Comparison of ENCODE assay signal across 8 mouse cellular contexts in genomic region chr13:56159016-56159601, GRCm38 (mm10). TPM values are rescaled to one million over a fixed set of nuclear protein-coding genes. Genes with fewer than 3 reads are reported as not detected.
DNase-seq lines count a peak whose midpoint lies in the region; ATAC-seq lines count a peak whose summit lies in the region.
"Had no signal": no experiment of that assay in that cellular context is flagged by ENCODE, and none has a peak within 500 bp of the region (broad histone marks: within the 10 kb centered on the region; RNA-seq: fewer than 3 reads in every experiment).

No protein-coding gene starts in this region.

- H3K4me1 ChIP-seq in lung, embryonic 15.5 days, result peaks cover 24% of the 10 kb centered on the region
- peaks cover 7% of the 10 kb centered on the region for H3K4me1 ChIP-seq in embryonic facial prominence, embryonic 11.5 days (ENCODE audit: control insufficient read depth, insufficient read depth, low read length)
- peaks cover 91% of the 10 kb centered on the region for H3K4me1 ChIP-seq in limb, embryonic 13.5 days

- H3K4me3 ChIP-seq in lung, embryonic 15.5 days, result no peak overlapping the region
- no peak overlapping the region for H3K4me3 ChIP-seq in embryonic facial prominence, embryonic 11.5 days (ENCODE audit: low read depth, low read length)
- H3K4me3 ChIP-seq in limb, embryonic 13.5 days, result no peak overlapping the region

- H3K27me3 ChIP-seq in lung, embryonic 15.5 days, result peaks cover 33% of the 10 kb centered on the region
- no peaks in the 10 kb centered on the region for H3K27me3 ChIP-seq in embryonic facial prominence, embryonic 11.5 days (ENCODE audit: control insufficient read depth, insufficient read depth, low read length)
- H3K27me3 ChIP-seq in limb, embryonic 13.5 days, result no peaks in the 10 kb centered on the region

- no peak overlapping the region for H3K9ac ChIP-seq in lung, embryonic 15.5 days
- no peak overlapping the region for H3K9ac ChIP-seq in embryonic facial prominence, embryonic 11.5 days (replicated peaks; ENCODE audit: low read length)
- H3K9ac ChIP-seq in limb, embryonic 13.5 days, result peak overlapping the region; percentile 39; the same call in 1 of the 2 replicates

- H3K36me3 ChIP-seq in lung, embryonic 15.5 days, result no peaks in the 10 kb centered on the region
- H3K36me3 ChIP-seq in embryonic facial prominence, embryonic 11.5 days (replicated peaks; ENCODE audit: control insufficient read depth, insufficient read depth, low read depth, low read length), result no peaks in the 10 kb centered on the region
- H3K36me3 ChIP-seq in limb, embryonic 13.5 days, result no peaks in the 10 kb centered on the region

- H3K4me2 ChIP-seq in lung, embryonic 15.5 days, result no peak overlapping the region; the same call in 1 of the 2 replicates
- no peak overlapping the region for H3K4me2 ChIP-seq in embryonic facial prominence, embryonic 11.5 days (ENCODE audit: low read depth, low read length)
- H3K4me2 ChIP-seq in limb, embryonic 13.5 days (replicated peaks), result peak overlapping the region; percentile 51

- no peak for DNase-seq in lung, postnatal 25 days (ENCODE audit: low spot score)
- DNase-seq in embryonic facial prominence, embryonic 11.5 days (ENCODE audit: low spot score), result no peak
- peak; percentile 73 for DNase-seq in thymus, postnatal 0 days (ENCODE audit: low spot score)
- DNase-seq in cerebellum, adult 11-12 months, result no peak
- no peak for DNase-seq in urinary bladder, adult 2 months (ENCODE audit: low spot score)
- DNase-seq: adrenal gland, adult 2 months had no signal

- 0 out of 2 replicates have a peak overlapping the region, but pooled peaks have one; percentile 9 for H3K27ac ChIP-seq in lung, embryonic 15.5 days
- H3K27ac ChIP-seq in embryonic facial prominence, embryonic 11.5 days (replicated peaks; ENCODE audit: low read depth, low read length), result 0 out of 2 replicates have a peak overlapping the region, but pooled peaks have one; percentile 28
- H3K27ac ChIP-seq in limb, embryonic 13.5 days, result peak overlapping the region; percentile 88

- 32% methylated on average over 14 of the region's 14 CpGs for WGBS in lung, embryonic 15.5 days
- 48% methylated on average over 14 of the region's 14 CpGs for WGBS in embryonic facial prominence, embryonic 11.5 days
- 11% methylated on average over 14 of the region's 14 CpGs for WGBS in limb, embryonic 13.5 days

- H3K9me3 ChIP-seq in lung, embryonic 15.5 days, result no peaks in the 10 kb centered on the region
- H3K9me3 ChIP-seq in embryonic facial prominence, embryonic 11.5 days (replicated peaks; ENCODE audit: control insufficient read depth, low read length), result no peaks in the 10 kb centered on the region
- no peaks in the 10 kb centered on the region for H3K9me3 ChIP-seq in limb, embryonic 13.5 days

- ATAC-seq in lung, embryonic 15.5 days (ENCODE audit: borderline replicate concordance, extremely low read depth, low FRiP score, low TSS enrichment), result 0 out of 2 replicates have a peak, but pooled peaks have one; percentile 19
- peak; percentile 49; the same call in 1 of the 2 replicates for ATAC-seq in embryonic facial prominence, embryonic 11.5 days (replicated peaks; ENCODE audit: insufficient number of reproducible peaks, low FRiP score, low TSS enrichment, low read depth)
- no peak for ATAC-seq in limb, embryonic 13.5 days (ENCODE audit: low FRiP score, low read depth)

RNA-seq across cellular contexts. Expression of gene Tifab, which starts 19.6 kb away (rescaled TPM):
- polyA plus RNA-seq in lung, embryonic 15.5 days (2015; fragmentation: Nextera tagmentation; extraction: Ambion mirVana), result 3.1 and 3.9 TPM in 2 replicates
- polyA plus RNA-seq in embryonic facial prominence, embryonic 11.5 days (2014; fragmentation: Nextera tagmentation; extraction: Ambion mirVana), result 0.36 and 0.38 TPM in 2 replicates
- 1.5 and 1.7 TPM in 2 replicates for polyA plus RNA-seq in limb, embryonic 13.5 days (2015; fragmentation: Nextera tagmentation; extraction: Ambion mirVana)
- polyA plus RNA-seq in thymus, postnatal 0 days (2015; fragmentation: Nextera tagmentation; extraction: Ambion mirVana), result 4.8 and 5.4 TPM in 2 replicates
- polyA plus RNA-seq in urinary bladder, adult 2 months (2012; rRNA removed), result 1.9 and 3.4 TPM in 2 replicates

RNA-seq across cellular contexts. Expression of gene H2afy, which starts 22.9 kb away (rescaled TPM):
- 317 and 326 TPM in 2 replicates for polyA plus RNA-seq in lung, embryonic 15.5 days (2015; fragmentation: Nextera tagmentation; extraction: Ambion mirVana)
- 628 and 651 TPM in 2 replicates for polyA plus RNA-seq in embryonic facial prominence, embryonic 11.5 days (2014; fragmentation: Nextera tagmentation; extraction: Ambion mirVana)
- 422 and 433 TPM in 2 replicates for polyA plus RNA-seq in limb, embryonic 13.5 days (2015; fragmentation: Nextera tagmentation; extraction: Ambion mirVana)
- polyA plus RNA-seq in thymus, postnatal 0 days (2015; fragmentation: Nextera tagmentation; extraction: Ambion mirVana), result 439 and 462 TPM in 2 replicates
- polyA plus RNA-seq in urinary bladder, adult 2 months (2012; rRNA removed), result 141 and 146 TPM in 2 replicates

Comparison
In these comparisons a context has a peak if more than half of its experiments do, and no peak if none do; other contexts are left out.
1. H3K27ac ChIP-seq: peak in every context shown above with its lines; median percentile 88 in limb, embryonic 13.5 days; 28 in embryonic facial prominence, embryonic 11.5 days; 9 in lung, embryonic 15.5 days.